Mouse (Mus musculus) megakaryocyte, embryonic 14.5 days (primary cell): Measurements from ENCODE around the gene Akna.

Source experiments
- FLI1 ChIP-seq: IDR thresholded peaks from 2 replicates; pipeline ENCODE4 v1.6.1; 2012; ENCODE audit warnings: low read length, inconsistent platforms, mixed read lengths
- GATA1 ChIP-seq: IDR thresholded peaks from 3 replicates; pipeline ENCODE4 v1.6.1; 2012; ENCODE audit warnings: mixed read lengths, low read length, inconsistent platforms, borderline replicate concordance

DNA sequence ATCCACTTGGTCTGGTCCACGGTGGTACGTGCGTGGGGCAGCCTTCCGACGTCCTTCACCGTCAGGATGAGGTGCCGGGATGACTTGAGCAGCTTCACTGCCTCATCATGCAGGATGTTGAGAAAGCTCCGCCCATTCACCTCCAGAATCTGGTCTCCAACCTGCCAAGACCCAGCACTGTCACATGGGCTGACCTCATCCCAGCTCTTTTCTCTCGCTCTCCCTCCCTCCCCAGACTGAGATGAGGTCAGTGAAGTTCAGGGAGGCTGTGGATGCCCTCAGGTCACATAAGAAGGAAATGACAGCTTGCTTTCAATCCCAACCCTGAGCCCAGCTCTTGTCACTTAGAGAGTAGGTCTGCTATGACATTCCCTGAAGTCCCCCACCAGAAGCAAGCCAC, 32.2 kb upstream of the Akna start:
- TF ChIP-seq GATA1: no peak
- TF ChIP-seq FLI1: no peak
